Mouse (Mus musculus): ENCODE data around the gene Defa21.
"Not testable (repeated sequence)": the region's sequence is repeated elsewhere in the genome, so short reads cannot be mapped to it uniquely, and the experiment has no call there.

Defa21 gene

GRCm38 (mm10) chr8:21025245-21025644, at the start of gene Defa21:
Gene Defa21, plus strand, starts transcription at chr8:21025545.
- not testable (repeated sequence) for DNase-seq (ENCODE audit: low spot score in 2 of 2)

- DNase-seq (ENCODE audit: low spot score in 2 of 2) = no peak
Measured at GRCm38 (mm10) chr8:20979846-20980245, 45.5 kb upstream of the Defa21 start.

DNA sequence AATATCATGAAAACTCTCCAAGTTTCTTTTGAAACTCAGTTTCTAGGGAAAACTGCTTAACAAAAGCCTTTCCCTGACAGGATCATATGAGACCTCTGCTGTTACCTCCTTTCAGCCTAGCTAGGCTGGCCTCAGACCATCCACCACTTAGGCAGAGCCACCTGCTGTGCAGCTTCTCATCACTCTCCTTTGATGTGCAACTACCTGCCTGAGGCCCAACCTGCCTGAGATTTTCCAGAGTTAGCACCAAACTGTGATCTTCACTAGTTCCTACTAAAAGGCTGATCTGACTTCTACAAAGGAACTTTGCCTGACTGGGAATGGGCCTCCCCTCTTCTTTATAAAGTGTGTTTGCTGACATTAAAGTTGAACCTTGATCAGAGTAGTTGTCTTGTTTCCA, 31.3 kb upstream of the Defa21 start:
- DNase-seq (ENCODE audit: low spot score in 2 of 2) = not testable (repeated sequence)

- no peak for DNase-seq (ENCODE audit: low spot score in 2 of 2)
Measured at GRCm38 (mm10) chr8:20996776-20997175, 28.6 kb upstream of the Defa21 start.

DNA sequence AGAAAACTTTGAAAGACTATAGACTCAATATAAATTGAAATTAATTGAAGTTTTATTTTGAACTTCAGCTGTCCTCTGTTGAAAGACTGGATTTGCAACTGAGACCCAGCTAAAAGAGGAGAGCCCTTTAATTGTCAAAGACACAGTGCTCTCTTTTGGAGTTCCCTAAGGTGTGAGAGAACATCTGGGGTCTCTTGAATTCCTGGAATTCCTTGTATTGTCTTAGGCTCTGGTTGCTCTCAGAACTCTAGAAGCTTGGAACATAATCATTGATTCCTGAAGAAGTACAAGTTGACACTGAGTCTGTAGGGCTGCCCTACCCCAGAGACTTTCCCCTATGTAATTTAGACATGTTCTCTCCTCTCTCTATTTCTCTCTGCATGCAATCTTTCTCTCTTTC, 28.1 kb upstream of the Defa21 start:
- no peak for DNase-seq (ENCODE audit: low spot score in 2 of 2)

DNA sequence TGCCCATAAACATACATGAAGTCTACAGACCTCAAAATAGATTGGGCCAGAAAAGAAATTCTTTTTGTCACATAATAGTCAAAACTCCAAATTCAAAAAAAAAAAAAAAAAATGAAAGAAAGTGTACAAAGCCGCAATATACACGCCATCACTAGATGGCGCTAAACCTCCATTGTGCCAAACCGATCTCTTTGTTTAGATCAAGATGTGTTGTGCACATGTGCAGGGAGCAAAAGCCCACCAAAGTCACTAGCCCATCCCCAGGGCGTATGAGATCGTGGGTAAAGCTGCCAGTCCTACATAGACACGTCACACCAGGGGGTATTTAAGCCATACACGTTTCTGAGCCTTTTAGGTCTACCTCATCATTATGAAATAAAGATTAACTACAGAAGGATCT, 24.2 kb upstream of the Defa21 start:
- DNase-seq (ENCODE audit: low spot score in 2 of 2) = no peak

DNA sequence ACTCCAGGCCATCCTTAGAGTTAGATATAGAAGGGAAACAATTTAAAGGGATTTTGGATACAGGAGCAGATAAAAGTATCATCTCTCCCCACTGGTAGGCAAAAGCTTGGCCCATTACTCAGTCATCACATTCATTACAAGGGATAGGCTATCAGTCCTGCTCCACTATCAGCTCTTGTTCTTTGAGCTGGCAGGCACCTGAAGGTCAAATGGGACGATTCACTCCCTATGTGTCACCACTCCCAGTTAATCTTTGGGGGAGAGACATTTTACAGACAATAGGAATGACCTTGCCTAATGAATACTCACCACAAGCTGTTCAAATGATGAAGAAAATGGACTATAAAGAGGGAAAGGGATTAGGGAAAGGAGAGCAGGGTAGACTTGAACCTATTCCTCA, 18.5 kb upstream of the Defa21 start:
- no peak for DNase-seq (ENCODE audit: low spot score in 2 of 2)

DNA sequence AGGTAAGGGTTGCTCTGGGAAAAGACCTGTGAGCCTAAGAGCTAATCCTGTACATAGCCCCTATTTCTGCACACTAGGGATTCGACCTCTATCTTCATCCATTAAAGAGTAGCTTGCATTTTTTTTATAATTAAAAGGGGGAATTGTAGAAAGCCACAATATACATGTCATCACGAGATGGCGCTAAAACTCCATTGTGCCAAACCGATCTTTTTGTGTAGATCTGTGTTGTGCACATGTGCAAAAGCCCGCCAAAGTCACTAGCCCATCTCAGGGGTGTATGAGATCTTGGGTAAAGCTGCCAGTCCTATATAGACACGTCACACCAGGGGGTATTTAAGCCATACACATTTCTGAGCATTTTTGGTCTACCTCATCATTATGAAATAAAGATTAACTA, 16.8 kb upstream of the Defa21 start:
- DNase-seq (ENCODE audit: low spot score in 2 of 2) = not testable (repeated sequence)

GRCm38 (mm10) chr8:21010548-21010947, 14.8 kb upstream of the Defa21 start:
- DNase-seq (ENCODE audit: low spot score in 2 of 2) = not testable (repeated sequence)

GRCm38 (mm10) chr8:21054747-21055146, 29.4 kb downstream of the Defa21 start, which contains the start of gene Defa23:
Gene Defa23, plus strand, starts transcription at chr8:21055047.
- DNase-seq (ENCODE audit: low spot score in 2 of 2) = not testable (repeated sequence)

DNA sequence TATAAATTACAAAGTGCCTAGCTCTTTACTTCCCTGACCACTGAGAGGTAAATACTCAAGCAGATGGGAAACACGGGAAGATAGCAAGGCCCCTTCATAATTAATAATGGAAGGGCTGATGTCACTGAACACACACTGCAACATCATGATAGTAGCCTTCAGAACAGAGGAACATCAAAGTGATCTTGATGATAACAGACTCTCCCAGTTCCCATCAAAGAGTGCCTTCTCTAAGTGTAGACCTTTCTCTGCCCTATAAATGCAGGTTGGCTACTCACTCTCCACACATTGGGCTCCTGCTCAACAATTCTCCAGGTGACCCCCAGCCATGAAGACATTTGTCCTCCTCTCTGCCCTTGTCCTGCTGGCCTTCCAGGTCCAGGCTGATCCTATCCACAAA, 39.4 kb downstream of the Defa21 start, which contains the start of gene Defa35:
Defa35 (plus strand) TSS at position 301 of the 400 bp plus-strand sequence.
- DNase-seq (ENCODE audit: low spot score in 2 of 2) = not testable (repeated sequence)

All from right cerebral cortex, postnatal 36 days (tissue).